Mouse (Mus musculus): ENCODE measurements around the gene Arid3b.

DNA sequence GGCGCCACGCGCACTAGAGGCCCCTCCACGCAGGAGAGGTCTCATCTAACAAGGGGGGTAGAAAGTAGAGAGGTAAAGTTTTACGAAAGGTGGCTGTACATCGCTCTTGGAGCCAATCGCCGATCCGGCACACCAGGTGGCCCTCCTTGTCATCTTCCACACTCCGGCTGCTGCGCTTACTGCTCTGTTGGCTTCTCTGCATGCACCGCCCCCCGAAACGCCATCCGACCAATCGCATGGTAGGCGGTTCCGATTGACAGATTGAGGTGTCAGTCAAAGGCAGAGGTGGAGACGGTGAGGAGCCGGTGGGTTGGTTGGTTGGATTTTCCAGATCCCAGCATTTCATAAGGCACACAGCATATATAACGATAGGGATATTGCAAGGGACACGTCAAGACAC lies 78.1 kb downstream of the Arid3b start:
- TF ChIP-seq CTCF (IDR thresholded peaks at IDR 0.05; ENCODE audit: low read depth): no peak
- TF ChIP-seq EP300 (IDR thresholded peaks at IDR 0.05; ENCODE audit: low read depth): no peak

Measured in liver, embryonic 14.5 days (tissue).